Mouse (Mus musculus) CD4-positive, CD25-positive, alpha-beta regulatory T cell, adult 4 months (primary cell): ENCODE results near the gene Fbxo8. TPM values are rescaled to one million over a fixed set of nuclear protein-coding genes. Genes with fewer than 3 reads are reported as not detected.

Experiments
- ATAC-seq: one replicate; pipeline ENCODE4 v1.8.0; 2017
- polyA plus RNA-seq, 2 experiments: library from polyadenylated mRNA; unstranded; fragments of 100-300 nt; shearing (Covaris generic); gene quantifications; one replicate each; pipeline ENCODE4 v1.2.1; 2017

Gene Fbxo8
- polyA plus RNA-seq, 2 experiments from 2014 or later, result 41.6 to 57.6 TPM

GRCm38 (mm10) chr8:56614235-56614634 lies 63.3 kb downstream of the Fbxo8 start:
- ATAC-seq, result no peak

- ATAC-seq, result peak; percentile 76
Measured at GRCm38 (mm10) chr8:56615005-56615404, 64.1 kb downstream of the Fbxo8 start.

- peak; percentile 69 for ATAC-seq
Measured at GRCm38 (mm10) chr8:56616260-56616659, 65.4 kb downstream of the Fbxo8 start.

GRCm38 (mm10) chr8:56617271-56617670 lies 66.4 kb downstream of the Fbxo8 start:
- ATAC-seq, result no peak

- no peak for ATAC-seq
Measured at GRCm38 (mm10) chr8:56619056-56619455, 68.2 kb downstream of the Fbxo8 start.

GRCm38 (mm10) chr8:56619571-56619970 lies 68.7 kb downstream of the Fbxo8 start:
- no peak for ATAC-seq

- ATAC-seq, result no peak
Measured at GRCm38 (mm10) chr8:56620691-56621090, 69.8 kb downstream of the Fbxo8 start.

GRCm38 (mm10) chr8:56621093-56621492 lies 70.2 kb downstream of the Fbxo8 start:
- no peak for ATAC-seq

- no peak for ATAC-seq
Measured at GRCm38 (mm10) chr8:56622470-56623024, 71.7 kb downstream of the Fbxo8 start.

- ATAC-seq, result no peak
Measured at GRCm38 (mm10) chr8:56623346-56623745, 72.5 kb downstream of the Fbxo8 start.

- ATAC-seq, result no peak
Measured at GRCm38 (mm10) chr8:56629160-56629559, 78.3 kb downstream of the Fbxo8 start.

GRCm38 (mm10) chr8:56639277-56639676 lies 88.4 kb downstream of the Fbxo8 start:
- ATAC-seq, result no peak

Other genes starting within 250 kb of the Fbxo8 start
- 10 to 100 TPM; 27.6 to 30.5 TPM for gene Cep44, start within 50 bp of the Fbxo8 start, polyA plus RNA-seq